8 mouse cellular contexts compared by ENCODE assay signal in genomic region chr10:87858013-87858806, GRCm38 (mm10). TPM values are rescaled to one million over a fixed set of nuclear protein-coding genes. Genes with fewer than 3 reads are reported as not detected.
DNase-seq lines count a peak whose midpoint lies in the region; ATAC-seq and TF ChIP-seq lines count a peak whose summit lies in the region.

Gene Igf1 (plus strand): TSS chr10:87858265.

- H3K4me1 ChIP-seq in forebrain, embryonic 15.5 days, result peaks cover 29% of the 10 kb centered on the region
- peaks cover 7% of the 10 kb centered on the region for H3K4me1 ChIP-seq in hindbrain, postnatal 0 days (ENCODE audit: insufficient read depth, low read length)
- peaks cover 56% of the 10 kb centered on the region for H3K4me1 ChIP-seq in neural tube, embryonic 13.5 days (replicated peaks)

- H3K36me3 ChIP-seq in forebrain, embryonic 15.5 days, result no peaks in the 10 kb centered on the region
- no peaks in the 10 kb centered on the region for H3K36me3 ChIP-seq in hindbrain, postnatal 0 days (ENCODE audit: insufficient read depth, low read length)
- H3K36me3 ChIP-seq in neural tube, embryonic 13.5 days, result no peaks in the 10 kb centered on the region

- H3K27ac ChIP-seq in forebrain, embryonic 15.5 days (replicated peaks), result no peak within 1 kb of the TSS
- H3K27ac ChIP-seq in hindbrain, postnatal 0 days, result no peak within 1 kb of the TSS; the same call in 1 of the 2 replicates
- 0 out of 2 replicates have a peak within 1 kb of the TSS, but pooled peaks have one; percentile 61 for H3K27ac ChIP-seq in neural tube, embryonic 13.5 days (replicated peaks)

- DNase-seq in adrenal gland, adult 2 months, result no peak
- no peak for DNase-seq in adrenal gland, adult (ENCODE audit: inconsistent age in 2 of 2, low spot score in 1 of 2)
- peak; percentile 25 for DNase-seq in 3T3-L1 (ENCODE audit: low read depth, low spot score)
- no peak for DNase-seq in hindbrain, postnatal 0 days (ENCODE audit: low spot score)
- DNase-seq in right cerebral cortex, postnatal 14 days, result no peak
- DNase-seq in layer of hippocampus, adult 18-20 months (ENCODE audit: low spot score in 2 of 2), result no peak

- H3K4me2 ChIP-seq in forebrain, embryonic 15.5 days (replicated peaks), result peak within 1 kb of the TSS; percentile 73; the same call in 1 of the 2 replicates
- H3K4me2 ChIP-seq in hindbrain, postnatal 0 days (ENCODE audit: low read depth, low read length), result peak within 1 kb of the TSS; percentile 77
- peak within 1 kb of the TSS; percentile 78 for H3K4me2 ChIP-seq in neural tube, embryonic 13.5 days

- H3K27me3 ChIP-seq in forebrain, embryonic 15.5 days, result peaks cover 8% of the 10 kb centered on the region; the same call in 1 of the 2 replicates
- no peaks in the 10 kb centered on the region for H3K27me3 ChIP-seq in hindbrain, postnatal 0 days (ENCODE audit: insufficient read depth, low read length)
- peaks cover 20% of the 10 kb centered on the region for H3K27me3 ChIP-seq in neural tube, embryonic 13.5 days

- 0 out of 2 replicates have a peak, but pooled peaks have one; percentile 12 for ATAC-seq in forebrain, embryonic 15.5 days (replicated peaks)
- peak; percentile 48; the same call in 1 of the 2 replicates for ATAC-seq in hindbrain, postnatal 0 days
- ATAC-seq in neural tube, embryonic 13.5 days (ENCODE audit: low read depth), result no peak

- no peak for TF ChIP-seq CTCF in hindbrain, postnatal 0 days (IDR thresholded peaks at IDR 0.05; ENCODE audit: low read depth)

- H3K4me3 ChIP-seq in forebrain, embryonic 15.5 days, result peak within 1 kb of the TSS; percentile 42; the same call in 1 of the 2 replicates
- H3K4me3 ChIP-seq in hindbrain, postnatal 0 days (ENCODE audit: low read length), result peak within 1 kb of the TSS; percentile 40
- peak within 1 kb of the TSS; percentile 42; the same call in 1 of the 2 replicates for H3K4me3 ChIP-seq in neural tube, embryonic 13.5 days

- 42% methylated on average over 5 of the region's 5 CpGs for WGBS in forebrain, embryonic 15.5 days
- WGBS in hindbrain, postnatal 0 days, result 40% methylated on average over 5 of the region's 5 CpGs
- 53% methylated on average over 5 of the region's 5 CpGs for WGBS in neural tube, embryonic 13.5 days

- H3K9me3 ChIP-seq in forebrain, embryonic 15.5 days, result no peaks in the 10 kb centered on the region
- no peaks in the 10 kb centered on the region for H3K9me3 ChIP-seq in hindbrain, postnatal 0 days (ENCODE audit: low read length)
- H3K9me3 ChIP-seq in neural tube, embryonic 13.5 days, result no peaks in the 10 kb centered on the region

- no peak within 1 kb of the TSS for H3K9ac ChIP-seq in forebrain, embryonic 15.5 days (replicated peaks)
- no peak within 1 kb of the TSS for H3K9ac ChIP-seq in hindbrain, postnatal 0 days (replicated peaks; ENCODE audit: low read length)
- H3K9ac ChIP-seq in neural tube, embryonic 13.5 days, result 0 out of 2 replicates have a peak within 1 kb of the TSS, but pooled peaks have one; percentile 31

RNA-seq across cellular contexts. Expression of gene Igf1, which starts in this region (rescaled TPM):
- total RNA-seq in adrenal gland, adult 2 months (2021), result 10 to 100 TPM; 39.0 to 46.4 TPM
- 23.7 and 31.9 TPM in 2 replicates for polyA plus RNA-seq in adrenal gland, adult 2 months (2012; rRNA removed)
- 3.8 and 4.6 TPM in 2 replicates for polyA plus RNA-seq in forebrain, embryonic 15.5 days (2015; fragmentation: Nextera tagmentation; extraction: Ambion mirVana)
- total RNA-seq in hindbrain, postnatal 0 days (2014; rRNA removed), result 9.1 and 11.4 TPM in 2 replicates
- 13.1 and 14.6 TPM in 2 replicates for polyA plus RNA-seq in hindbrain, postnatal 0 days (2015; fragmentation: Nextera tagmentation; extraction: Ambion mirVana)
- polyA plus RNA-seq in neural tube, embryonic 13.5 days (2015; fragmentation: Nextera tagmentation; extraction: Ambion mirVana), result 19.9 and 25.7 TPM in 2 replicates
- total RNA-seq in layer of hippocampus, adult 18-20 months (2021), result 1 to 10 TPM; 5.8 to 6.2 TPM
